Mouse (Mus musculus) monocyte, adult 59 days (primary cell): ENCODE results near the gene Atp1a1. TPM values are rescaled to one million over a fixed set of nuclear protein-coding genes. Genes with fewer than 3 reads are reported as not detected.

Source experiments
- total RNA-seq, 2 experiments: library from RNA; stranded (reverse); gene quantifications; one replicate each; pipeline ENCODE4 v1.2.4; 2023

Gene Atp1a1
- 100 to 1,000 TPM; 477 to 496 TPM for total RNA-seq

DNA sequence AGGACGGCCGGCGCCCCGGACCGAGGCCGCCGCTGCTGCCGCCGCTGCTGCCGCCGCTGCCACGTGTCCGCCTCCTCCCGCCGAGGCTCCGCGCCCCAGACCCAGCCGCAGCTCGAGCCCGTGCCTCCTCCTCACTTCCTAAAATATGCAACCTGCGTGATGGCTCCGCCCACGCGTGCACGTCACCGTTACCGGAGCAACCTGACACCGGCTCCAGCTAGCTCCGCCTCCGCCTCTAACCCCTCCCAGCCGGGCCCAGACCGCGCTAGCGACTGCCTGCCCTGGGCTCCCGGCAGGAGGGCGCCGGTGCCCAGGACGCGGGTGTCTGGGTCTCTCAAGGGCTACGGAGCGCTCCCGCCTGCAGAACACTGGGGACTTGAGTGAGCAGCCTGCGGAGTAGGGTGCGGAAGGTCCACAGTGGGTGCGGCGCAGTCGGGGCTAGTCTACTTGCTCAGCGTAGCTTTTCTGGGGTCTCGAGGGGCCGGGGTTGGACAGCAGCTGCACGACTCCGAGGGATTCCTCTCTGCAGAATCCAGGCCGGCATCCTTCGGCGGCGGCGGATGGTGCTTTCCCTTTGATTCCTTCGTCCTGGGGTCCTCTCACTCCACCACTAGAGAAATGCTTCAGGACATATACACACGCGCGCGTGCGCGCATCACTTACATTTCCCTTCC, at the start of gene Atp1a1:
Gene Atp1a1, minus strand, starts transcription at position 135 of the 674 bp plus-strand sequence.

Other genes with a start within 250 kb of the Atp1a1 start
- under 1 TPM in 1 of 2 experiments, not detected in 1; 0.13 TPM for gene Igsf3, start 227.6 kb downstream of the Atp1a1 start, total RNA-seq
- under 1 TPM; 0.18 to 0.34 TPM for gene Mab21l3, start 244.3 kb upstream of the Atp1a1 start, total RNA-seq